Mouse (Mus musculus) monocyte, adult 5-6 weeks (primary cell): ENCODE results near the gene Zfp454. TPM values are rescaled to one million over a fixed set of nuclear protein-coding genes. Genes with fewer than 3 reads are reported as not detected.

Source experiments
- ATAC-seq: fragments of 153-309, 156-312 bp; replicated peaks from 2 replicates; pipeline ENCODE4 v1.8.0; 2017; ENCODE audit warnings: mild to moderate bottlenecking; ENCODE audit not compliant: low TSS enrichment, insufficient number of reproducible peaks, severe bottlenecking, poor library complexity, low FRiP score
- total RNA-seq: library from RNA; stranded (forward); fragments of 200-1000, 200-491, 200-594 nt; gene quantifications from 3 replicates; pipeline ENCODE4 v1.2.3, GENCODE M21; 2017

Gene Zfp454
- total RNA-seq, result not detected in 3 replicates

- ATAC-seq, result no peak
These were observed at the start of gene Zfp454 for GRCm38 (mm10) chr11:50887390-50888128. Zfp454 (minus strand) TSS chr11:50887651.

DNA sequence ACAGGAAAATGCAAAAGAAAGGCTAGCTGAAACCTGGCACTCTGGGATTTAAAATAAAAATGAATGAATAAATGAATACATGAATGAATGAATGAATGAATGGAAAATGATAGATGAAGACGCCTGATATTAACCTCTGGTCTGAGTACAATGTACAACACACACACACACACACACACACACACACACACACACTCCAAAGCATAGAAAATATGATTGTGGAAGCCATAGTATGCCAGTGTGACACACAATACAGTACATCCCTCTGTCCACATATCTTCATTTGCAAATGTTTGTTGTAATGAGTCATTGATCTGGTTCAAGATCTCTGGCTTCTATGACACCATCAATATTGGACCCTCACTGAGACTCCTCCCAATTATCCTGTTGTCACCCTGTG, 44.6 kb upstream of the Zfp454 start:
- ATAC-seq, result no peak

DNA sequence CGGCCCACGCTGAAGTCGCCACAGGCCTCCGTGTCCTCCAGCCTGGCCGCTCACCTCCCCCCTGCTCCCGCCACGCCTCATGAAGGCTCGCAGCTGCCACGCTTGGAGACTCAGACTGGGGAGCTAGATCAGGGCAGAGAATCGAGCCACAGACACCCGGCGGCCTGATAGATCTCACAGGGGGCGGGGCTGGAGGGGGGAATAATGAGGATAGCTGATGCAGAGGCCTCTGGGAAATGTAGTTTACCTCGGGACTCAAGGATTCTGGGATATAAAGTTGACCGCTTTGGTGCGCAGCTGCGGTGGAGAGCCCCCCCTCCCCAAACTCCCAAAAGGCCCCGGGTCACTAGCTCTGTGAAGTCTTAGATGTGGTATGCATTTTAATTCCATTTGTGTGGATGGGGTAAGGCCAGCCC, 44.0 kb upstream of the Zfp454 start, which contains the start of gene Zfp354b:
Gene Zfp354b (minus strand): TSS at position 183 of the 416 bp plus-strand sequence.
- no peak for ATAC-seq

DNA sequence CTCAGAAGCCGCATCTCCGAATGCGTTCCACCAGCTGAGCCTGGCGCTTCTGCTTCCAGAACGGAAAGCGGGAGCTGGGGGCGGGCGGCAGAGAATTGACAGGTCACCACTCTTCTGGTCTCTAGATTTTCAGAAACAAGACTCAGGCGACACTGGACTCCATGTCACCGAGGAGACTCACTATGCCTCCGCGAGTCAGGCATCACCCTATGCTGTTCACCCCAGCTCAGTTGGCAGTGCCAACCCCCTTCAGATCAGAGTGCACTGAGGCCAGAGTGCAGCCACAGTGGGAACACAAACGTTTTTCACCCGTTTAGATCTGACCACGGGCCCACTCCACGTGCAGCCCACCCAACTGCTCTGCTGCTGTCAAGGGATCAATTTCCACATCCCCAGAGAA, 43.6 kb upstream of the Zfp454 start:
- 0 out of 2 replicates have a peak, but pooled peaks have one; percentile 9 for ATAC-seq

DNA sequence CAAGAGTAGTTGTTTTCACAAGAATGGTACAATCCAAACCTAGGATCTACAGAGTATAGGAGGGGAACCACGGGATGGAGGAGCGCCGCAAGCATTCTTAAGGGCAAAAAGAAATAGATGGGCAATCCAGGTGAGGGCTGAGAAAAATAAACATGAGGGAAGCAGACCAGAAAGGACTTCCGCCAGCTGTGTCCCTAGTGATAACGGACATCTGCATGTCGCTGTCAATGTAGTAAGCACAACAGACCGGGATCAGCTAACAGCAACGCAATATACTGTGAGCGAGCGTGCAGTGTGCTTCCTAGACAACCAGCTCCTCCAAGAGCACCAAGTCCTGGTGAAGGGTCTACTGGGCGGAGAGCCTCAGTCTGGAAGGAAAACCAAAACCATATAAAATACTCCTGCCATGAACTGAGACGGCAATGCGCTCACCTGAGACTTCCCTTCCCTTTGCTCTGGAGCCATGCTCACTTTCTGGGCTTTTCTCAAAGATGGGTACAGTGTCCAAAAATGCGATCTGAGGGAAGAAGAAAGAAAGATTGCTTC, 43.1 kb upstream of the Zfp454 start:
- ATAC-seq, result no peak

- ATAC-seq, result no peak
These were observed 28.3 kb upstream of the Zfp454 start, which contains the start of gene Zfp2 for GRCm38 (mm10) chr11:50915671-50916320. Zfp2 (minus strand) TSS chr11:50916165.

- no peak for ATAC-seq
These were observed 27.0 kb upstream of the Zfp454 start for GRCm38 (mm10) chr11:50914461-50914860.

DNA sequence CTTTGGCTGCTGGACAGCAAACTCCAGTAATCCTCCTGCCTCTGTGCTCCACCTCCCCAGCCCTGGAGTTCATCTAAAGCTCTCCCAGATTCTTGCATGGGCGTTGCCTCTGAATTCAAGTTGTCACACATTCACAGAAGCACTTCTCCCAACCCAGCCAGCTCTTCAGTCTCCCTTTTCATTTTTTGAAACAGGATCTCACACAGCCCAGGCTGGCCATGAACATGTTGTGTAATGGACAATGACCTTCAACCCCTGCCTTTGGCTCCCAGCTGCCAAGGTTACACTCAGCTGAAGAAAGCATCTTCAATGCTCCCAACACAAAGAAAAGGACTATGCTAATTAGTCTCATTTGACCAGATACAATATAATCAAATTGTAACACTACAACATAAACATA, 25.9 kb upstream of the Zfp454 start:
- ATAC-seq, result no peak

DNA sequence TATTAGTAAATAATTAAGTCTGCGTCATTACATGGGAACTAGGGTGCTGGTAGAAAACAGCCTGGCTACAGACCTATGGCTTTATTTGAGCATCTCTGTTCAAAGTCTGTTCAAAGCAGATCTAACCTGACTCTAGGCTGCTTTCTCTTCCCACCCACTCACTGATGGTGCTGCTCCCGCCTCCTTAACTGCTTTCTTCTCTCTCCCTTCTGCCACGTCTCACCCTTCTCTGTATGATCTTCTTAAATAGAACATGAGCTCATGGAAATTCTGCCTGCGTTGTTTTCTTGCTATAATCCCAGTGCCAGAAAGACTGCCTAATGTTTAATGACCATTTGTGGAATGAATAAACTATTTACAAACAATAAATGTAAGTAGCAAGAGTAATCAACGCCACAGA, 20.7 kb upstream of the Zfp454 start:
- no peak for ATAC-seq

- ATAC-seq, result no peak
These were observed 9.9 kb upstream of the Zfp454 start for GRCm38 (mm10) chr11:50897359-50897758.

DNA sequence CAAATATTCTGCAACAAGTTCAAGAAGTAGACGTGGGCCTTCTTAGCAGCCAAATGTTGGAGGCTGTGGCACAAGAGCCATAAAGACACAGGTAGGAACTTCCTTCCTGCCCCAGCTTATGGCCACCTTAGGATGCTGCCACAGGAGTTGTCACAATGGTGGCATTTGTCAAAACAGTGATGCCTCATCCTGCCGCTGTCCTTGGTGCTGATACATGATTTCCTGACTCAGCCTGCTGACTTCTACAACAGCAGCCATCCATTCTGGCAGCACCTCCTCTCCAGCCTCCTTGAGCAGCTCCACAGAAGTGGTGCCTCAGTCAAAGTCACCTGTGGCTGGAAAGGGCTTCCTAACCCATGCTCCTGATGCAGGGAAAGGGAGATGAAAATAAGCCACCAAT, 5.0 kb upstream of the Zfp454 start:
- no peak for ATAC-seq

DNA sequence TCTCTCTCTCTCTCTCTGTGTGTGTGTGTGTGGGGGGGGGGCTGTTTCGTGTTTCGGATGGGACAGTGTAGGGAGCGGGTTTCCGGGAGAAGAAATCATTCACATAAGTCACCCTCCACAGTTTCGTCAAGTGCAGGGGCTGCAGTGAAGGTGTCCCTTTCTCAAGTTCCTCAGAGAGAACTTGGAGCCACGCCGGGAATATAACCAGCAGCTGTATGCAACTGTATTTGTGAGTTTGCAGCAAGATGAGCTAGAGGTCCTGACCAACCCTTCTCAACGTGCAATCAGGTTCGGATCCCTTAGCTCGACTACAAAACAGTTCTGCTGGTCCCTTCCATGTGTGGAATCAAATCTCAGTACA, 538 bp downstream of the Zfp454 start:
- no peak for ATAC-seq

- ATAC-seq, result no peak
These were observed 1.1 kb downstream of the Zfp454 start for GRCm38 (mm10) chr11:50886231-50886932.

GRCm38 (mm10) chr11:50883756-50884155, 3.7 kb downstream of the Zfp454 start:
- ATAC-seq, result no peak

DNA sequence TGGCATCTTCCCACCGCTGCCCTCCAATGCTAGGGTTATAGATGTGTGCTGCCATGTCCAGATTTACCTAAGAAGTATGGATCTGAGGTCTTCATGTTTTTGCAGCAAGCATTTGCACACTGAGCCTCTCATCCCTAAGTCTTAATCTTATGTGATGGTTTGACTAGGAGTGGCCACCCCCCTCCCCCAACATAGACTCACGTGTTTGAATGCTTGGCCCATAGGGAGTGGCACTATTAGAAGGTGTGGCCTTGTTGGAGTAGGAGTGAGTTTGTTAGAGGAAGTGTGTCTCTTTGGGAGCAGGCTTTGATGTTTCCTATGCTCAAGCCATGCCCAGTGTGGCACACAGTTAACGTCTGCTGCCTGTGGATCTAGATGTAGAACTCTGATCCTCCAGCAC, 8.8 kb downstream of the Zfp454 start:
- no peak for ATAC-seq

- ATAC-seq, result no peak
These were observed 36.4 kb downstream of the Zfp454 start for GRCm38 (mm10) chr11:50850989-50851601.

- no peak; the same call in 1 of the 2 replicates for ATAC-seq
These were observed 37.2 kb downstream of the Zfp454 start, which contains the start of gene Grm6 for GRCm38 (mm10) chr11:50850177-50850735. Grm6 (plus strand) TSS chr11:50850685.

DNA sequence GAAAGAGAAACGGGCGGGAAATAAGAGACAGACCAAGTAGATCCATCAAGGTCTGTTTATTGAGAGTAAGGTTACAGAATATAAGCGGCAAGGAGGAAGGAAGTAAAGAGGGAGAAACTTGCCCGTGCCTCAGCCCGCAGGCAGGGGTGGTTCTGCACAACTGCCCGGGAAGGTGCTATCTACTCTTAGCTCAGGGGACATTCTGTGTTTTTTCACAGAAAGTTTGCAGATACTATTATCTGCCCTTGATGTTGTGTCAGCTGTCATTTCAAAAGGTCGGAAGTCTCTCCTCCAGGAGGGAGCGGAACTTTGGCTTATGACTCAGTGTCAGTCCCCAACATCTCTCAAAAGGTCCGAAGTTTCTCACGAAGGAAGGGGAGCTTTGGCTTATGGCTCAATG, 38.1 kb downstream of the Zfp454 start:
- ATAC-seq, result no peak
